ENCODE assay signal across 16 mouse cellular contexts in genomic region chr7:49911147-49911946, GRCm38 (mm10). TPM values are rescaled to one million over a fixed set of nuclear protein-coding genes. Genes with fewer than 3 reads are reported as not detected.
DNase-seq lines count a peak whose midpoint lies in the region; ATAC-seq and TF ChIP-seq lines count a peak whose summit lies in the region.
"Had no signal": no experiment of that assay in that cellular context is flagged by ENCODE, and none has a peak within 500 bp of the region (broad histone marks: within the 10 kb centered on the region; RNA-seq: fewer than 3 reads in every experiment).

No protein-coding gene starts in this region.

- no peak overlapping the region for H3K9ac ChIP-seq in kidney, embryonic 15.5 days
- H3K9ac ChIP-seq in hindbrain, embryonic 14.5 days, result peak overlapping the region; percentile 70
- no peak overlapping the region for H3K9ac ChIP-seq in midbrain, embryonic 15.5 days
- H3K9ac ChIP-seq in liver, postnatal 0 days (replicated peaks), result no peak overlapping the region
- H3K9ac ChIP-seq: embryonic facial prominence, embryonic 13.5 days; liver, embryonic 14.5 days had no signal

- TF ChIP-seq EP300 in liver, postnatal 0 days (IDR thresholded peaks at IDR 0.05; ENCODE audit: low read depth), result no peak

- no peak for TF ChIP-seq CTCF in liver, postnatal 0 days (IDR thresholded peaks at IDR 0.05; ENCODE audit: low read depth)

- no peaks in the 10 kb centered on the region for H3K36me3 ChIP-seq in kidney, embryonic 15.5 days
- no peaks in the 10 kb centered on the region for H3K36me3 ChIP-seq in hindbrain, embryonic 14.5 days (replicated peaks; ENCODE audit: control insufficient read depth, insufficient read depth)
- H3K36me3 ChIP-seq in midbrain, embryonic 15.5 days (replicated peaks), result no peaks in the 10 kb centered on the region
- H3K36me3 ChIP-seq in liver, postnatal 0 days (replicated peaks; ENCODE audit: insufficient read depth, low read length), result no peaks in the 10 kb centered on the region
- H3K36me3 ChIP-seq: embryonic facial prominence, embryonic 13.5 days had no signal

- H3K27ac ChIP-seq in kidney, embryonic 15.5 days, result no peak overlapping the region
- H3K27ac ChIP-seq in hindbrain, embryonic 14.5 days, result peak overlapping the region; percentile 87
- no peak overlapping the region for H3K27ac ChIP-seq in midbrain, embryonic 15.5 days
- no peak overlapping the region for H3K27ac ChIP-seq in liver, postnatal 0 days (ENCODE audit: low read depth)
- H3K27ac ChIP-seq: embryonic facial prominence, embryonic 13.5 days; liver, embryonic 14.5 days; macrophage had no signal

- peak overlapping the region; percentile 10; the same call in 1 of the 2 replicates for H3K4me3 ChIP-seq in kidney, embryonic 15.5 days (replicated peaks)
- H3K4me3 ChIP-seq in hindbrain, embryonic 14.5 days (replicated peaks; ENCODE audit: low read length), result peak overlapping the region; percentile 40
- peak overlapping the region; percentile 4; the same call in 1 of the 2 replicates for H3K4me3 ChIP-seq in midbrain, embryonic 15.5 days
- H3K4me3 ChIP-seq in liver, postnatal 0 days (ENCODE audit: low read depth, low read length), result no peak overlapping the region

- 3% methylated on average over 23 of the region's 23 CpGs for WGBS in kidney, embryonic 15.5 days
- WGBS in hindbrain, embryonic 14.5 days, result 2% methylated on average over 23 of the region's 23 CpGs
- 3% methylated on average over 23 of the region's 23 CpGs for WGBS in midbrain, embryonic 15.5 days
- 5% methylated on average over 23 of the region's 23 CpGs for WGBS in liver, postnatal 0 days (ENCODE audit: insufficient replicate concordance)

- peaks cover 37% of the 10 kb centered on the region for H3K4me1 ChIP-seq in kidney, embryonic 15.5 days
- no peaks in the 10 kb centered on the region; the same call in 1 of the 2 replicates for H3K4me1 ChIP-seq in hindbrain, embryonic 14.5 days (replicated peaks; ENCODE audit: control insufficient read depth, insufficient read depth, low read length)
- H3K4me1 ChIP-seq in midbrain, embryonic 15.5 days, result peaks cover 18% of the 10 kb centered on the region
- no peaks in the 10 kb centered on the region for H3K4me1 ChIP-seq in liver, postnatal 0 days (ENCODE audit: insufficient read depth)

- peak overlapping the region; percentile 21; the same call in 1 of the 2 replicates for H3K4me2 ChIP-seq in kidney, embryonic 15.5 days
- H3K4me2 ChIP-seq in hindbrain, embryonic 14.5 days (replicated peaks), result peak overlapping the region; percentile 56
- H3K4me2 ChIP-seq in midbrain, embryonic 15.5 days, result peak overlapping the region; percentile 32
- no peak overlapping the region for H3K4me2 ChIP-seq in liver, postnatal 0 days (ENCODE audit: low read depth, low read length)
- H3K4me2 ChIP-seq: embryonic facial prominence, embryonic 13.5 days had no signal

- no peaks in the 10 kb centered on the region for H3K9me3 ChIP-seq in kidney, embryonic 15.5 days (replicated peaks)
- H3K9me3 ChIP-seq in hindbrain, embryonic 14.5 days (ENCODE audit: control insufficient read depth, low read length), result no peaks in the 10 kb centered on the region
- no peaks in the 10 kb centered on the region for H3K9me3 ChIP-seq in midbrain, embryonic 15.5 days
- no peaks in the 10 kb centered on the region for H3K9me3 ChIP-seq in liver, postnatal 0 days (ENCODE audit: low read length)
- H3K9me3 ChIP-seq: embryonic facial prominence, embryonic 13.5 days had no signal

- no peak for ATAC-seq in kidney, embryonic 15.5 days (replicated peaks; ENCODE audit: low FRiP score)
- no peak for ATAC-seq in hindbrain, embryonic 14.5 days (ENCODE audit: low FRiP score)
- no peak for ATAC-seq in midbrain, embryonic 15.5 days (replicated peaks)
- no peak for ATAC-seq in liver, postnatal 0 days

- H3K27me3 ChIP-seq in kidney, embryonic 15.5 days, result peaks cover 100% of the 10 kb centered on the region
- peaks cover 96% of the 10 kb centered on the region for H3K27me3 ChIP-seq in hindbrain, embryonic 14.5 days (ENCODE audit: control insufficient read depth, insufficient read depth, low read length)
- H3K27me3 ChIP-seq in midbrain, embryonic 15.5 days (replicated peaks), result peaks cover 80% of the 10 kb centered on the region
- H3K27me3 ChIP-seq in liver, postnatal 0 days (ENCODE audit: insufficient read depth, low read length), result peaks cover 98% of the 10 kb centered on the region

- DNase-seq in kidney, adult 8-10 months, result no peak
- no peak for DNase-seq in hindbrain, embryonic 14.5 days (ENCODE audit: low spot score)
- DNase-seq in retina, postnatal 1 day, result peak; percentile 48
- no peak for DNase-seq in liver, postnatal 0 days
- no peak for DNase-seq in adrenal gland, postnatal 25 days
- DNase-seq: cerebellum, adult 8-10 months; gastrocnemius, postnatal 25 days; left cerebral cortex, postnatal 4 days; thymus, postnatal 14 days had no signal

RNA-seq across cellular contexts. Expression of gene Slc6a5, which starts 1.4 kb away (rescaled TPM):
- 0.04 and 0.06 TPM in 2 replicates for polyA plus RNA-seq in kidney, embryonic 15.5 days (2015; fragmentation: Nextera tagmentation; extraction: Ambion mirVana)
- polyA plus RNA-seq in hindbrain, embryonic 14.5 days (2014; fragmentation: Nextera tagmentation; extraction: Ambion mirVana), result 11.8 and 14.2 TPM in 2 replicates
- polyA plus RNA-seq in midbrain, embryonic 15.5 days (2015; fragmentation: Nextera tagmentation; extraction: Ambion mirVana), result 0.31 and 0.41 TPM in 2 replicates
- polyA plus RNA-seq in liver, postnatal 0 days (2015; fragmentation: Nextera tagmentation; extraction: Ambion mirVana), result not detected in 2 replicates
- 0.48 and 1.3 TPM in 2 replicates for total RNA-seq in adrenal gland, postnatal 25 days (2021)
- total RNA-seq: gastrocnemius, postnatal 25 days; left cerebral cortex, postnatal 4 days had no signal
- polyA plus RNA-seq: heart, embryonic 14.5 days; macrophage; stomach, embryonic 16.5 days had no signal
